Mouse (Mus musculus) lung, adult 2 months (tissue): ENCODE results near the gene Shisa8.

Experiments
- CTCF ChIP-seq: fragments of 200-500 bp; IDR thresholded peaks from 2 replicates; pipeline ENCODE4 v1.5.1; 2011; ENCODE audit warnings: mild to moderate bottlenecking, low read length, control low read depth; ENCODE audit not compliant: insufficient read depth
- POLR2A ChIP-seq: fragments of 200-500 bp; IDR thresholded peaks from 2 replicates; pipeline ENCODE4 v1.6.1; 2011; ENCODE audit warnings: low read depth, mild to moderate bottlenecking, control low read depth, low read length, borderline replicate concordance; ENCODE audit errors: extremely low read depth

GRCm38 (mm10) chr15:82207105-82207459 lies 5.5 kb downstream of the Shisa8 start:
- TF ChIP-seq POLR2A (no peak), CTCF (no peak)
